Mouse (Mus musculus) embryo, embryonic 10.5 days (tissue): ENCODE results near the gene Cntrob.

Source experiments
- DNase-seq: peaks from one replicate; pipeline ENCODE4 v3.0.0-alpha.2; 2015; ENCODE audit warnings: low spot score

The Cntrob gene

GRCm38 (mm10) chr11:69323667-69324111, at the start of gene Cntrob, which contains the start of gene Trappc1:
Gene Cntrob (minus strand): TSS chr11:69323775.
Gene Trappc1 (plus strand): TSS chr11:69323980.
- peak; percentile 100 for DNase-seq

GRCm38 (mm10) chr11:69372780-69373170, 49.2 kb upstream of the Cntrob start:
- peak; percentile 37 for DNase-seq

GRCm38 (mm10) chr11:69372056-69372779, 48.6 kb upstream of the Cntrob start:
- peak; percentile 22 for DNase-seq

GRCm38 (mm10) chr11:69371601-69372000, 48.0 kb upstream of the Cntrob start:
- DNase-seq = peak; percentile 33

- peak; percentile 46 for DNase-seq
Measured at GRCm38 (mm10) chr11:69370817-69371215, 47.2 kb upstream of the Cntrob start.

GRCm38 (mm10) chr11:69369990-69370816, 46.6 kb upstream of the Cntrob start:
- DNase-seq = peak; percentile 49

GRCm38 (mm10) chr11:69369215-69369989, 45.8 kb upstream of the Cntrob start, which contains the start of gene Chd3:
Gene Chd3 (minus strand): TSS chr11:69369406.
- peak; percentile 46 for DNase-seq

GRCm38 (mm10) chr11:69368356-69369214, 45.0 kb upstream of the Cntrob start:
- DNase-seq = peak; percentile 60

- DNase-seq = peak; percentile 82
Measured at GRCm38 (mm10) chr11:69367616-69368355, 44.2 kb upstream of the Cntrob start.

GRCm38 (mm10) chr11:69366855-69367615, 43.5 kb upstream of the Cntrob start:
- peak; percentile 77 for DNase-seq

GRCm38 (mm10) chr11:69366157-69366854, 42.7 kb upstream of the Cntrob start:
- DNase-seq = peak; percentile 94

- peak; percentile 18 for DNase-seq
Measured at GRCm38 (mm10) chr11:69365722-69366121, 42.1 kb upstream of the Cntrob start.

- DNase-seq = peak; percentile 83
Measured at GRCm38 (mm10) chr11:69364910-69365309, 41.3 kb upstream of the Cntrob start.

GRCm38 (mm10) chr11:69364376-69364775, 40.8 kb upstream of the Cntrob start:
- no peak for DNase-seq

GRCm38 (mm10) chr11:69362479-69362878, 38.9 kb upstream of the Cntrob start:
- peak; percentile 40 for DNase-seq

GRCm38 (mm10) chr11:69362021-69362420, 38.4 kb upstream of the Cntrob start:
- no peak for DNase-seq

- DNase-seq = no peak
Measured at GRCm38 (mm10) chr11:69357690-69358089, 34.1 kb upstream of the Cntrob start.

- DNase-seq = no peak
Measured at GRCm38 (mm10) chr11:69356544-69356943, 33.0 kb upstream of the Cntrob start.

GRCm38 (mm10) chr11:69346441-69346840, 22.9 kb upstream of the Cntrob start:
- DNase-seq = no peak
